Mouse (Mus musculus) megakaryocyte-erythroid progenitor cell, adult 5-6 weeks (primary cell): ENCODE data around the gene Spata31d1b. TPM values are rescaled to one million over a fixed set of nuclear protein-coding genes. Genes with fewer than 3 reads are reported as not detected.

Experiments used
- ATAC-seq: replicated peaks from 2 replicates; pipeline ENCODE4 v1.8.0; 2016; ENCODE audit warnings: mild to moderate bottlenecking, inconsistent platforms; ENCODE audit not compliant: severe bottlenecking, poor library complexity, low FRiP score, low TSS enrichment
- total RNA-seq, 2 experiments: library from RNA; stranded (forward) in 1 of 2; stranded (reverse) in 1 of 2; fragments of 200-1000, 215-1000 nt in 1 of 2; fragments of >200 nt in 1 of 2; fragmentation: Nextera tagmentation in 1 of 2; gene quantifications; 2 replicates each; pipeline ENCODE4 v1.2.3; 2014 to 2017

The Spata31d1b gene
- total RNA-seq, 2 experiments from 2014 or later: not detected

- ATAC-seq: peak; percentile 51
These were observed 27.3 kb downstream of the Spata31d1b start for GRCm38 (mm10) chr13:59739397-59739796.

GRCm38 (mm10) chr13:59741096-59741495 is 29.0 kb downstream of the Spata31d1b start:
- no peak for ATAC-seq

DNA sequence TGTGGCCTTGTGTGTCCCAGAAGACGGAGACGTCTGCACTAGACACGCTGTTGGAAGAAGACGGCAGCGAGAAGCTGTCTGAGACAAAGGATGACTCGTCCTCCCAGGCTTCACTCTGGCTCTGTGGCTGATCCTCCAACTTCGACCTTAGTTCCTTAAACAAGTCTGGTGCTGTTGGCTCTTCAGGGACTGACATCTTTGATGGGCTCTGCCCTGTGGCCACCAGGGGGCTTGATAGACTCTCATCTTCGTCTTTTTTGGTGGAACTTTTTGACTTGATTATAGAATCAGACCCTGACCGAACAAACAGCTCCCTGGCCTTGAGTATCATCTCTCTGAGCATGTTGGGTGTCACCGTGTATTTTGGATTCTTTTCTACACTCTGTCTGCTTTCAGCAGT is 29.6 kb downstream of the Spata31d1b start:
- ATAC-seq: 0 out of 2 replicates have a peak, but pooled peaks have one; percentile 20

- ATAC-seq: no peak
These were observed 33.4 kb downstream of the Spata31d1b start for GRCm38 (mm10) chr13:59745462-59745861.

- ATAC-seq: no peak
These were observed 34.1 kb downstream of the Spata31d1b start for GRCm38 (mm10) chr13:59746164-59746563.

GRCm38 (mm10) chr13:59746711-59747110 is 34.6 kb downstream of the Spata31d1b start, which contains the start of gene 1700014D04Rik:
TSS of gene 1700014D04Rik (minus strand) at chr13:59746752.
- ATAC-seq: no peak

DNA sequence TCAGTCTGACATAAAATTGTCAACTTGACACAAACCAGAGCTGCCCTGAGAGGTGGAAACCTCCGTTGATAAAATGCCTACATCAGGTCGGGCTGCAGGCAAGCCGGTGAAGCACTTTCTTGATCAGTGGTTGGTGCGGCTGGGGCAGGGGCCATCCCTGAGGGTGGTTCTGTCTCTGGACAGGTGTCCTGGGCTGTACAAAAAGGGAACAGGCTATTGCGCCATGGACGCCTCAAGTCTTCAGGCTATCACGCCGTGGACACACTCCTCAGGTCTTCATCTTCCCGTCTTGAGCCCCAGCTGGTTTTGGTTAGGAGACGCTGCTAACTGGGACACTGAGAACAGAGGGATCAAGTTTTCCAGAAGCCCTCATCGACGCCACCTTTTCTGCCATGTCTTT is 38.2 kb downstream of the Spata31d1b start:
- ATAC-seq: no peak

GRCm38 (mm10) chr13:59756906-59757305 is 44.8 kb downstream of the Spata31d1b start:
- no peak for ATAC-seq

DNA sequence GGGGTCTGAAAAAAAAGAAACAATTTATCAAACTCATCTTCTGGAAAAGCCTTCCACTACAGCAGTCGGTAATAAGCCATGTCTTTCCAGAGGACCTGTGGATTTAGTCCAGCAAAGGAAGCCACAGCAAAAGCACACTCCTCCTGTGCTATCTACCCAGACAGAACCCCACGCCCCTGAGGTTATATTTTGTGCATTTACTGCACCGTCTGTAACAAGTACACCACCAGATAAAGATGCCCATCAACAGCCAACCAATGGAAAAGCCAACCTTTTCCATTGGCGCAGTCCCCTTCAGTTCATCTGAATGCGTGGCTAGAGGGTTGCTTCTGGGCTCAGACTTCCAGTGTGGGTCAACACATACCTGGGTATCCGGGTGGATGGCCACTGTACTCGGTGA is 50.7 kb downstream of the Spata31d1b start:
- peak; percentile 89 for ATAC-seq

DNA sequence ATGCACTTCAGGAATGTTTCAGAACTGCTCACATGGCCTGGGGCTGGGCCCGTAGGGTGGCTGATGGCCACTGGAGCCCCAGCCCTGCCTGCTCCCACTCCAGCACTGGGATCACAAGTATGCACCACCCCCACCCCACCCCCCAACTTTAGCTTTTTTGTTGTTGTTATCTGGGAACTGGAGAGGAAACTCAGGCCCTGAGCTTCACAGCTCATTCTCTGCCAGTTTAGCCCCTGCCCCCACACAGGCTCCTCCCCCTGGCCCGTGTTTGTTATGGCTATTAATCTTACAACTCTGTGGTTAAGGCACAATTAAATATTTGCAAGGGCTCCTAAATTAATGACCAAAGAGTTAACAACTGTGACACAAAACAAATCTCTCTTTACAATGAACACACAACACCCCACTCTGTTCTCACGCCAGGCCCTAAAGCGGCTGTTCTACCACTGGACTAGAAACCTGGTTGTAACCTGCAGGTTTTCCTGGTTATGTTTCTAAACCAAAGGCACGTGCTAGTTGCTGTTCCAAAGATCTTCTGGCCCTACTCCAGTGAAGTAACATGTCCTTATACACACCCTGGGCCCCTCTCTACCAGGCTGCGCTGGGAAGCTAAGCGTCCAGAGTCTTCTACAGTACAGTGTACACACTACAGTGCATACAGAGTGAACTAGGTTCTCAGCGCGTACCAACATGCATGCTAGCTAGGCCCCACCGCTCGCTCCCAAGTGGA is 54.9 kb downstream of the Spata31d1b start:
- no peak for ATAC-seq

DNA sequence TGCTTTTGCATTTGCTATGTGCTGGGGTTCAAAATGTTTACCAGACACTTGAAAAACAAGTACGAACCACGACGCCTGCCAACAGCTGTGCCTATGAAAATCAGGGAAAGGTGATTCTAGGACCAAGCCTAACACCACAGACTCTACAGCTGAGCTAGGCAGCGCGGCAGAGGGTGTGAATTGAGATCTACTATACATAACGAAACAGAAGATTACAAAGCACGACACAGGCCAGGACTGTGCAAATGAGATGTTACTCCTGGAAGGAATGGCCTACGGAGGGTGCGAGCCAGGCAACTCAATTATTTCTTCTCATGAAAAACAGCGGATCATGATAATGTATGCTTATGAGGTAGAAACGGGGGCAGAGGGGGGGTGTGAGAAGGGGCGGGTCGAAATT is 56.4 kb downstream of the Spata31d1b start:
- ATAC-seq: no peak

Other genes starting within 250 kb of the Spata31d1b start
- gene Agtpbp1, start 127.1 kb upstream of the Spata31d1b start, total RNA-seq (2014; fragmentation: Nextera tagmentation): 49.2 and 59.4 TPM in 2 replicates
- gene Agtpbp1, start 127.1 kb upstream of the Spata31d1b start, total RNA-seq (2017): 67.9 and 69.6 TPM in 2 replicates
- gene Naa35, start 127.0 kb upstream of the Spata31d1b start, total RNA-seq (2014; fragmentation: Nextera tagmentation): 76.9 and 107 TPM in 2 replicates
- gene Naa35, start 127.0 kb upstream of the Spata31d1b start, total RNA-seq (2017): 38.5 and 58.0 TPM in 2 replicates
- gene Golm1, start 36.5 kb upstream of the Spata31d1b start, total RNA-seq (2014; fragmentation: Nextera tagmentation): 69.6 and 76.7 TPM in 2 replicates
- gene Golm1, start 36.5 kb upstream of the Spata31d1b start, total RNA-seq (2017): 101 and 137 TPM in 2 replicates
- gene 4921517D22Rik, start 18.2 kb upstream of the Spata31d1b start, total RNA-seq (2014; fragmentation: Nextera tagmentation): not detected in 2 replicates
- not detected in 2 replicates for gene 4921517D22Rik, start 18.2 kb upstream of the Spata31d1b start, total RNA-seq (2017)
- 0.28 TPM in 1 of 2 replicates, not detected in the other for gene Spata31d1a, start 2.0 kb upstream of the Spata31d1b start, total RNA-seq (2014; fragmentation: Nextera tagmentation)
- gene Spata31d1a, start 2.0 kb upstream of the Spata31d1b start, total RNA-seq (2017): not detected in 2 replicates
- not detected in 2 replicates for gene Spata31d1d, start 19.5 kb downstream of the Spata31d1b start, total RNA-seq (2014; fragmentation: Nextera tagmentation)
- gene Spata31d1d, start 19.5 kb downstream of the Spata31d1b start, total RNA-seq (2017): 0.42 TPM in 1 of 2 replicates, not detected in the other
- not detected in 2 replicates for gene 1700014D04Rik, start 34.5 kb downstream of the Spata31d1b start, total RNA-seq (2014; fragmentation: Nextera tagmentation)
- gene 1700014D04Rik, start 34.5 kb downstream of the Spata31d1b start, total RNA-seq (2017): 0.19 and 0.38 TPM in 2 replicates
- gene Isca1, start 57.5 kb downstream of the Spata31d1b start, total RNA-seq (2014; fragmentation: Nextera tagmentation): 160 and 164 TPM in 2 replicates
- gene Isca1, start 57.5 kb downstream of the Spata31d1b start, total RNA-seq (2017): 73.3 and 92.6 TPM in 2 replicates
- not detected in 2 replicates for gene Gm49354, start 70.0 kb downstream of the Spata31d1b start, total RNA-seq (2014; fragmentation: Nextera tagmentation)
- not detected in 2 replicates for gene Gm49354, start 70.0 kb downstream of the Spata31d1b start, total RNA-seq (2017)
- gene Tut7, start 110.9 kb downstream of the Spata31d1b start, total RNA-seq (2014; fragmentation: Nextera tagmentation): 169 and 191 TPM in 2 replicates
- 249 and 329 TPM in 2 replicates for gene Tut7, start 110.9 kb downstream of the Spata31d1b start, total RNA-seq (2017)